In the genomic region with DNA sequence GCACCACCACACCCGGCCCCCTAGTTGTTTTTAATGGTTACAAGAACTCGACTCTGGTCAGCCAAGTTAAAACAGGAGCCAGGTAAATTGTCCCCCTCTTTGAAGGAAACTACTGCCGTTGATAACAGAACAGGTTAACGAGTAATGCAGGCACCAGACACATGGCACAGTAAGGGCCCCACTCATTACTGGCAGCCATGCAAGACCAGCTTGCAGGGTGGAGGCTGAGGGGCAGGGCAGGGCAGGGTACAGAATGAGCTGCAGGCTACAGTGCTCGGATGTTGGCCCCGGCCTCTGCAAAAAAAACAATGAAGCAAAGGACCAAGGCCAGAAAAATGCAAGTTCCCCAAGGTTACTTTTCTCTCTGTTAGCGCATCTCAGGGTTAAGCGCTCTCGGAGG, we compare ENCODE assay signal across 25 mouse cellular contexts.
"Had no signal": no experiment of that assay in that cellular context is flagged by ENCODE, and none has a peak within 500 bp of the region (broad histone marks: within the 10 kb centered on the region; RNA-seq: fewer than 3 reads in every experiment).

No protein-coding gene starts in this region.

- ATAC-seq: intestine, embryonic 15.5 days; liver, embryonic 12.5 days; midbrain, embryonic 13.5 days; midbrain, embryonic 16.5 days had no signal

- H3K9ac ChIP-seq: intestine, embryonic 15.5 days; limb, embryonic 13.5 days; liver, embryonic 12.5 days; liver, embryonic 15.5 days; lung, embryonic 15.5 days; midbrain, embryonic 13.5 days; neural tube, embryonic 13.5 days had no signal

- DNase-seq: layer of hippocampus, adult 9-11 months; liver; lung, adult 18-20 months; lung, postnatal 10 days; lung, postnatal 36 days; right cerebral cortex, adult 18-20 months; right cerebral cortex, postnatal 14 days; right cerebral cortex, postnatal 4 days; thymus, adult 18-20 months; thymus, postnatal 36 days had no signal

- H3K27me3 ChIP-seq: intestine, embryonic 15.5 days; limb, embryonic 13.5 days; liver, embryonic 12.5 days; liver, embryonic 15.5 days; lung, embryonic 15.5 days; midbrain, embryonic 13.5 days; neural tube, embryonic 13.5 days had no signal

- H3K36me3 ChIP-seq: intestine, embryonic 15.5 days; limb, embryonic 10.5 days; limb, embryonic 13.5 days; liver, embryonic 12.5 days; liver, embryonic 15.5 days; lung, embryonic 15.5 days; midbrain, embryonic 10.5 days; midbrain, embryonic 13.5 days; neural tube, embryonic 13.5 days had no signal

- H3K4me2 ChIP-seq: intestine, embryonic 15.5 days; limb, embryonic 13.5 days; liver, embryonic 12.5 days; liver, embryonic 15.5 days; lung, embryonic 15.5 days; midbrain, embryonic 13.5 days; neural tube, embryonic 13.5 days had no signal

- H3K9me3 ChIP-seq: intestine, embryonic 15.5 days; limb, embryonic 10.5 days; limb, embryonic 13.5 days; liver, embryonic 12.5 days; liver, embryonic 15.5 days; lung, embryonic 15.5 days; megakaryocyte, embryonic 14.5 days; midbrain, embryonic 10.5 days; midbrain, embryonic 13.5 days; neural tube, embryonic 13.5 days had no signal

- H3K27ac ChIP-seq: intestine, embryonic 15.5 days; kidney, postnatal 0 days; layer of hippocampus, adult 2 months; limb, embryonic 10.5 days; limb, embryonic 13.5 days; liver, embryonic 12.5 days; liver, embryonic 15.5 days; lung, embryonic 15.5 days; midbrain, embryonic 10.5 days; midbrain, embryonic 13.5 days; neural tube, embryonic 13.5 days; stomach, postnatal 0 days had no signal

- H3K4me1 ChIP-seq: intestine, embryonic 15.5 days; limb, embryonic 10.5 days; limb, embryonic 13.5 days; liver, embryonic 12.5 days; liver, embryonic 15.5 days; lung, embryonic 15.5 days; megakaryocyte, embryonic 14.5 days; midbrain, embryonic 10.5 days; midbrain, embryonic 13.5 days; neural tube, embryonic 13.5 days had no signal

- H3K4me3 ChIP-seq: intestine, embryonic 15.5 days; layer of hippocampus, adult 2 months; limb, embryonic 10.5 days; limb, embryonic 13.5 days; liver, embryonic 12.5 days; liver, embryonic 15.5 days; lung, embryonic 15.5 days; megakaryocyte, embryonic 14.5 days; midbrain, embryonic 10.5 days; midbrain, embryonic 13.5 days; myocyte; neural tube, embryonic 13.5 days had no signal
